Mouse (Mus musculus) erythroblast, embryonic 14.5 days (primary cell): ENCODE measurements around the gene Piwil1.

Experiments used
- GATA1 ChIP-seq: IDR thresholded peaks from 2 replicates; pipeline ENCODE4 v1.6.1; 2012; ENCODE audit warnings: low read length, inconsistent platforms, mixed read lengths
- TAL1 ChIP-seq: IDR thresholded peaks from 3 replicates; pipeline ENCODE4 v1.6.1; 2012; ENCODE audit warnings: low read length, inconsistent platforms, mixed read lengths

GRCm38 (mm10) chr5:128730634-128731033, 28.3 kb downstream of the Piwil1 start:
- TF ChIP-seq GATA1 (no peak), TAL1 (no peak)
